Mouse (Mus musculus) cerebellum, adult 8-10 months (tissue): ENCODE data around the gene P2ry12.

ENCODE experiments used
- DNase-seq: peaks from one replicate; pipeline ENCODE4 v3.0.0; 2022

P2ry12 gene

GRCm38 (mm10) chr3:59262704-59263103, at the start of gene P2ry12:
P2ry12 (minus strand) TSS chr3:59262871.
- DNase-seq: no peak

- no peak for DNase-seq
Measured at GRCm38 (mm10) chr3:59305518-59305917, 42.8 kb upstream of the P2ry12 start.

GRCm38 (mm10) chr3:59304944-59305343, 42.3 kb upstream of the P2ry12 start:
- DNase-seq: no peak

GRCm38 (mm10) chr3:59297653-59298052, 35.0 kb upstream of the P2ry12 start:
- no peak for DNase-seq

- DNase-seq: no peak
Measured at GRCm38 (mm10) chr3:59296563-59297130, 34.0 kb upstream of the P2ry12 start.

- DNase-seq: no peak
Measured at GRCm38 (mm10) chr3:59295699-59296562, 33.3 kb upstream of the P2ry12 start.

- no peak for DNase-seq
Measured at GRCm38 (mm10) chr3:59293437-59294199, 30.9 kb upstream of the P2ry12 start.

GRCm38 (mm10) chr3:59290551-59290950, 27.9 kb upstream of the P2ry12 start:
- DNase-seq: no peak

- no peak for DNase-seq
Measured at GRCm38 (mm10) chr3:59278620-59279019, 15.9 kb upstream of the P2ry12 start.

GRCm38 (mm10) chr3:59278254-59278533, 15.5 kb upstream of the P2ry12 start:
- DNase-seq: no peak

GRCm38 (mm10) chr3:59277502-59278253, 15.0 kb upstream of the P2ry12 start:
- DNase-seq: no peak

- peak; percentile 24 for DNase-seq
Measured at GRCm38 (mm10) chr3:59270811-59271210, 8.1 kb upstream of the P2ry12 start.

GRCm38 (mm10) chr3:59263988-59264387, 1.3 kb upstream of the P2ry12 start:
- DNase-seq: no peak

GRCm38 (mm10) chr3:59263417-59263816, 746 bp upstream of the P2ry12 start:
- no peak for DNase-seq

GRCm38 (mm10) chr3:59261709-59262472, 780 bp downstream of the P2ry12 start:
- no peak for DNase-seq

GRCm38 (mm10) chr3:59260745-59261144, 1.9 kb downstream of the P2ry12 start:
- DNase-seq: no peak

GRCm38 (mm10) chr3:59257740-59258664, 4.7 kb downstream of the P2ry12 start:
- no peak for DNase-seq

- no peak for DNase-seq
Measured at GRCm38 (mm10) chr3:59250454-59250853, 12.2 kb downstream of the P2ry12 start.

GRCm38 (mm10) chr3:59248031-59248430, 14.6 kb downstream of the P2ry12 start:
- no peak for DNase-seq

- peak; percentile 29 for DNase-seq
Measured at GRCm38 (mm10) chr3:59243384-59243783, 19.3 kb downstream of the P2ry12 start.

- DNase-seq: no peak
Measured at GRCm38 (mm10) chr3:59234878-59235277, 27.8 kb downstream of the P2ry12 start.
